Mouse (Mus musculus) heart, embryonic 12.5 days (tissue): ENCODE measurements around the gene Tpbgl. TPM values are rescaled to one million over a fixed set of nuclear protein-coding genes. Genes with fewer than 3 reads are reported as not detected.

Experiments used
- ATAC-seq: fragments of 200-750 bp; cut with Nextera tagmentation; 2 replicates; pipeline ENCODE4 v1.8.0; 2017; ENCODE audit warnings: moderate TSS enrichment, moderate library complexity; ENCODE audit not compliant: insufficient number of reproducible peaks, low FRiP score
- H3K27ac ChIP-seq: fragments of 300-500 bp; sonication (generic); 2 replicates; pipeline ENCODE4 v1.5.1; 2016; ENCODE audit warnings: mild to moderate bottlenecking, moderate library complexity; ENCODE audit not compliant: poor library complexity, severe bottlenecking
- H3K27me3 ChIP-seq: fragments of 300-500 bp; sonication (generic); replicated peaks from 2 replicates; pipeline ENCODE4 v1.6.1; 2016; ENCODE audit warnings: mild to moderate bottlenecking, moderate library complexity
- H3K36me3 ChIP-seq: fragments of 300-500 bp; sonication (generic); 2 replicates; pipeline ENCODE4 v1.6.1; 2016; ENCODE audit warnings: mild to moderate bottlenecking, moderate library complexity
- H3K4me1 ChIP-seq: fragments of 300-500 bp; sonication (generic); replicated peaks from 2 replicates; pipeline ENCODE4 v1.6.1; 2016; ENCODE audit warnings: mild to moderate bottlenecking
- H3K4me2 ChIP-seq: fragments of 300-500 bp; sonication (generic); 2 replicates; pipeline ENCODE4 v1.6.1; 2016; ENCODE audit warnings: mild to moderate bottlenecking, moderate library complexity
- H3K4me3 ChIP-seq: fragments of 300-500 bp; sonication (generic); 2 replicates; pipeline ENCODE4 v1.5.1; 2016; ENCODE audit warnings: mild to moderate bottlenecking
- H3K9ac ChIP-seq: fragments of 300-500 bp; sonication (generic); 2 replicates; pipeline ENCODE4 v1.6.1; 2016; ENCODE audit warnings: mild to moderate bottlenecking, moderate library complexity
- H3K9me3 ChIP-seq: fragments of 300-500 bp; sonication (generic); replicated peaks from 2 replicates; pipeline ENCODE4 v1.6.1; 2016; ENCODE audit warnings: mild to moderate bottlenecking, moderate library complexity
- WGBS: fragments of 180-500 bp; shearing (Covaris S2); methylation state at CpG from one replicate; pipeline ENCODE4 v1.1.7; 2016; 5-methylcytosine and 5-hydroxymethylcytosine counted together
- polyA plus RNA-seq: library from polyadenylated mRNA; unstranded; fragments of >200 nt; fragmentation: Nextera tagmentation; extraction: Ambion mirVana; gene quantifications from 2 replicates; pipeline ENCODE4 v1.2.1, GENCODE M21; 2016

Tpbgl gene
- polyA plus RNA-seq, 1 experiment from 2014 or later: 1.5 TPM

- peaks cover 23% of the 10 kb centered on the region for H3K27me3 ChIP-seq
- no peak overlapping the region for H3K27ac ChIP-seq
- no peak overlapping the region for H3K4me3 ChIP-seq
- ATAC-seq: no peak
- no peak overlapping the region for H3K4me2 ChIP-seq
- H3K36me3 ChIP-seq: no peaks in the 10 kb centered on the region
- no peaks in the 10 kb centered on the region for H3K9me3 ChIP-seq
- H3K9ac ChIP-seq: no peak overlapping the region
- WGBS: 82% methylated on average over 9 of the region's 9 CpGs
- H3K4me1 ChIP-seq: peaks cover 8% of the 10 kb centered on the region
Observed at GRCm38 (mm10) chr7:99663507-99664220, 36.8 kb upstream of the Tpbgl start.

GRCm38 (mm10) chr7:99662311-99662710 lies 35.4 kb upstream of the Tpbgl start:
- Histone ChIP-seq H3K4me3 (no peak overlapping the region), H3K4me2 (no peak overlapping the region), H3K9ac (no peak overlapping the region), H3K27ac (no peak overlapping the region), H3K9me3 (no peaks in the 10 kb centered on the region), H3K4me1 (peaks cover 8% of the 10 kb centered on the region), H3K27me3 (peaks cover 21% of the 10 kb centered on the region), H3K36me3 (no peaks in the 10 kb centered on the region)
- 67% methylated on average over 2 of the region's 2 CpGs for WGBS
- no peak for ATAC-seq

- Histone ChIP-seq H3K9ac (no peak overlapping the region), H3K9me3 (no peaks in the 10 kb centered on the region), H3K4me2 (no peak overlapping the region), H3K27ac (no peak overlapping the region), H3K36me3 (no peaks in the 10 kb centered on the region), H3K4me3 (no peak overlapping the region), H3K4me1 (peaks cover 8% of the 10 kb centered on the region), H3K27me3 (peaks cover 23% of the 10 kb centered on the region)
- 52% methylated on average over 14 of the region's 14 CpGs for WGBS
- no peak for ATAC-seq
Observed at GRCm38 (mm10) chr7:99661571-99662230, 34.8 kb upstream of the Tpbgl start.

- Histone ChIP-seq H3K4me1 (peaks cover 8% of the 10 kb centered on the region), H3K9ac (no peak overlapping the region), H3K9me3 (no peaks in the 10 kb centered on the region), H3K36me3 (no peaks in the 10 kb centered on the region), H3K27ac (no peak overlapping the region), H3K4me3 (no peak overlapping the region), H3K4me2 (no peak overlapping the region), H3K27me3 (peaks cover 23% of the 10 kb centered on the region)
- ATAC-seq: no peak
- 84% methylated on average over 9 of the region's 9 CpGs for WGBS
Observed at GRCm38 (mm10) chr7:99661071-99661470, 34.2 kb upstream of the Tpbgl start.

GRCm38 (mm10) chr7:99659379-99660029 lies 32.6 kb upstream of the Tpbgl start:
- no peak overlapping the region for H3K27ac ChIP-seq
- no peaks in the 10 kb centered on the region for H3K9me3 ChIP-seq
- H3K4me2 ChIP-seq: no peak overlapping the region
- H3K4me3 ChIP-seq: no peak overlapping the region
- H3K4me1 ChIP-seq: peaks cover 1% of the 10 kb centered on the region
- H3K36me3 ChIP-seq: no peaks in the 10 kb centered on the region
- H3K9ac ChIP-seq: no peak overlapping the region
- peaks cover 32% of the 10 kb centered on the region for H3K27me3 ChIP-seq
- 0 out of 2 replicates have a peak, but pooled peaks have one; percentile 57 for ATAC-seq
- 47% methylated on average over 12 of the region's 12 CpGs for WGBS

- H3K9ac ChIP-seq: no peak overlapping the region
- no peak overlapping the region for H3K4me2 ChIP-seq
- no peak overlapping the region for H3K27ac ChIP-seq
- H3K4me3 ChIP-seq: no peak overlapping the region
- H3K36me3 ChIP-seq: no peaks in the 10 kb centered on the region
- no peak for ATAC-seq
- WGBS: 50% methylated on average over 11 of the region's 11 CpGs
- H3K27me3 ChIP-seq: peaks cover 36% of the 10 kb centered on the region
- no peaks in the 10 kb centered on the region for H3K9me3 ChIP-seq
- no peaks in the 10 kb centered on the region for H3K4me1 ChIP-seq
Observed at GRCm38 (mm10) chr7:99654244-99654643, 27.3 kb upstream of the Tpbgl start.

GRCm38 (mm10) chr7:99649585-99649984 lies 22.7 kb upstream of the Tpbgl start:
- no peaks in the 10 kb centered on the region for H3K36me3 ChIP-seq
- no peak overlapping the region for H3K4me3 ChIP-seq
- peaks cover 17% of the 10 kb centered on the region; the same call in 1 of the 2 replicates for H3K27me3 ChIP-seq
- ATAC-seq: no peak
- no peaks in the 10 kb centered on the region for H3K9me3 ChIP-seq
- no peak overlapping the region for H3K9ac ChIP-seq
- no peaks in the 10 kb centered on the region for H3K4me1 ChIP-seq
- WGBS: 68% methylated on average over 4 of the region's 4 CpGs
- H3K27ac ChIP-seq: no peak overlapping the region
- no peak overlapping the region for H3K4me2 ChIP-seq

GRCm38 (mm10) chr7:99648623-99649022 lies 21.7 kb upstream of the Tpbgl start:
- no peak for ATAC-seq
- Histone ChIP-seq H3K4me2 (no peak overlapping the region), H3K36me3 (no peaks in the 10 kb centered on the region), H3K27ac (no peak overlapping the region), H3K4me1 (no peaks in the 10 kb centered on the region), H3K27me3 (peaks cover 7% of the 10 kb centered on the region; the same call in 1 of the 2 replicates), H3K4me3 (no peak overlapping the region), H3K9me3 (no peaks in the 10 kb centered on the region), H3K9ac (no peak overlapping the region)
- WGBS: 1% methylated on average over 6 of the region's 6 CpGs

GRCm38 (mm10) chr7:99644701-99645100 lies 17.8 kb upstream of the Tpbgl start:
- H3K9me3 ChIP-seq: no peaks in the 10 kb centered on the region
- ATAC-seq: no peak
- 79% methylated on average over 7 of the region's 7 CpGs for WGBS

GRCm38 (mm10) chr7:99642078-99642477 lies 15.2 kb upstream of the Tpbgl start:
- WGBS: 4% methylated on average over 3 of the region's 3 CpGs
- ATAC-seq: 0 out of 2 replicates have a peak, but pooled peaks have one; percentile 48
- peaks cover 17% of the 10 kb centered on the region for H3K27me3 ChIP-seq

More at GRCm38 (mm10) chr7:99644701-99645100, 17.8 kb upstream of the Tpbgl start:
- Histone ChIP-seq H3K27ac (no peak overlapping the region), H3K4me2 (no peak overlapping the region), H3K4me1 (peaks cover 11% of the 10 kb centered on the region), H3K27me3 (peaks cover 17% of the 10 kb centered on the region), H3K4me3 (no peak overlapping the region), H3K36me3 (no peaks in the 10 kb centered on the region), H3K9ac (no peak overlapping the region)

GRCm38 (mm10) chr7:99641245-99641644 lies 14.3 kb upstream of the Tpbgl start:
- peaks cover 11% of the 10 kb centered on the region for H3K4me1 ChIP-seq
- WGBS: 31% methylated on average over 4 of the region's 4 CpGs

More at GRCm38 (mm10) chr7:99642078-99642477, 15.2 kb upstream of the Tpbgl start:
- H3K4me1 ChIP-seq: peaks cover 11% of the 10 kb centered on the region
- no peak overlapping the region for H3K27ac ChIP-seq
- H3K4me3 ChIP-seq: no peak overlapping the region
- no peaks in the 10 kb centered on the region for H3K36me3 ChIP-seq
- H3K9me3 ChIP-seq: no peaks in the 10 kb centered on the region
- no peak overlapping the region; the same call in 1 of the 2 replicates for H3K9ac ChIP-seq
- no peak overlapping the region for H3K4me2 ChIP-seq

More at GRCm38 (mm10) chr7:99641245-99641644, 14.3 kb upstream of the Tpbgl start:
- H3K9ac ChIP-seq: no peak overlapping the region
- no peak overlapping the region for H3K27ac ChIP-seq
- no peaks in the 10 kb centered on the region for H3K36me3 ChIP-seq
- no peaks in the 10 kb centered on the region for H3K9me3 ChIP-seq
- H3K27me3 ChIP-seq: peaks cover 24% of the 10 kb centered on the region
- ATAC-seq: no peak
- H3K4me2 ChIP-seq: no peak overlapping the region
- H3K4me3 ChIP-seq: no peak overlapping the region
